Mouse (Mus musculus) left cerebral cortex, adult 18-20 months (tissue): ENCODE data around the gene Fbxw11. TPM values are rescaled to one million over a fixed set of nuclear protein-coding genes. Genes with fewer than 3 reads are reported as not detected.
"Not testable (repeated sequence)": the region's sequence is repeated elsewhere in the genome, so short reads cannot be mapped to it uniquely, and the experiment has no call there.

ENCODE experiments used
- DNase-seq, 2 experiments: peaks; one replicate each; pipeline ENCODE4 v3.0.0; 2021 to 2022; ENCODE audit warnings: low spot score in 2 of 2, mixed read lengths in 1 of 2
- total RNA-seq, 2 experiments: library from RNA; stranded (reverse); gene quantifications; 2 replicates each; pipeline ENCODE4 v1.2.3; 2021

The Fbxw11 gene
- total RNA-seq, 2 experiments from 2014 or later: 116 to 119 TPM

GRCm38 (mm10) chr11:32666983-32667382, 24.5 kb downstream of the Fbxw11 start:
- no peak for DNase-seq

DNA sequence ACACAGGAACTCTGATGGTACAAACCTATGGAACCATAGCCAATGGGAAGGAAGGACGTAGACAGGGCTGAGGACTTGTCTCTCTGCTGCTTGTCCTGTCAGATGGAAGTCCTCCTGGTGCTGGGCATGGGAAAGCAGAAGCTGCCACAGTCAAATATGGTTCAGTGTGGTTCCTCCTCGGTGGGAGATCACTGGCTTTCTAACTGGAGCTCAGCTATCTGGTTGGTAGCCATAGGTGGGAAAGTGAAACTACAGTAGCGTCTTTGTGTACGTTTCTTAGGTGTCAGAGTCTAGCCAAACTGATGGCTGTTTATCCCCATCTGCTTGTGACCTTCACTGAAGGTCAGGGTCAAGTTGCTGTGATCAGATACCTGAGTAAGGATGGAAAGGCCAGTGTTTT, 29.0 kb downstream of the Fbxw11 start:
- DNase-seq: no peak

- peak; percentile 53 to 69 for DNase-seq
These were observed 34.3 kb downstream of the Fbxw11 start for GRCm38 (mm10) chr11:32676777-32677176.

- no peak for DNase-seq
These were observed 35.3 kb downstream of the Fbxw11 start for GRCm38 (mm10) chr11:32677811-32678210.

DNA sequence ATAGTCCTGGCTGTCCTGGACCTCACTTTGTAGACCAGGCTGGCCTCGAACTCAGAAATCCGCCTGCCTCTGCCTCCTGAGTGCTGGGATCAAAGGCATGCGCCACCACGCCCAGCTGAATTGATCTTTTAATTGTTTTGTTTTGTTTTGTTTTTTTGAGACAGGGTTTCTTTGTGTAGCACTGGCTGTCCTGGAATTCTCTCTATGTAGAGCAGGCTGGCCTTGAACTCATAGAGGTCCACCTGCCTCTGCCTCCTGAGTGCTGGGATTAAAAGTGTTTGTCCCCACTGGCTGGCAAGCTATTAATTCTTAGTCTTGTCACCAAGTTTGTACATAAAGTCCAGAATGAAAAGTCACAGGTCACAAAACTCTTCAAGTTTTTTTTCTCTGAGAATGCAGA, 36.6 kb downstream of the Fbxw11 start:
- DNase-seq: not testable (repeated sequence)

GRCm38 (mm10) chr11:32680014-32680413, 37.5 kb downstream of the Fbxw11 start:
- no peak for DNase-seq

DNA sequence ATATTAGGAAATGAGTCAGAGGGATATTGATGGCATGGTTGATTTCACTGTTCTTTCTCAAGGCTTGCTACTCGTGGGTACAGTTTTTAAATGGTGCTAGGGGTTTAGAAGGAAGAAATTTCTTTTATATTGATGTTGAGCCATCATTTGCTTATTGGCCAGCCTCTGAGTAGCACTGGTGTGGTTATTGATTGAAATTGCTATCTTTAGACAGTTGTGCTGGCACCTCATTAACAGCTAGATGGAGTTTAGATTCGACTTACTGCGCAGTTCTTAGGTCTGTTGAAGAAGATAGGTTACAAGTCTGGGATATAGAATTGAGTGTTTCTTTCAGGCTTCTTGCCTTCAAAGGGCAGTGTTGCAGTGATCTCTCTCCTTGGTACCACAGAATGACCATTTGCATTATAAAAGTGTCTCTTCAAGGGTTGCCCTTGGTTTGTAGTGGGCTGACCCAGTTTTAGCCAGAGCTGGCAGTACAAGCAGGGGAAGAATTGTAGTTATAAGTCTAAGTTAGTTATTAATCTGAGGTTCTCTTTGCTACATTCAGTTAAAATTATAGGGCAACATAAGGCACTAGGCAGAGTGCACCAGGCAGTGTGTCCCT, 38.8 kb downstream of the Fbxw11 start:
- no peak for DNase-seq

GRCm38 (mm10) chr11:32682335-32683102, 40.0 kb downstream of the Fbxw11 start:
- DNase-seq: no peak

DNA sequence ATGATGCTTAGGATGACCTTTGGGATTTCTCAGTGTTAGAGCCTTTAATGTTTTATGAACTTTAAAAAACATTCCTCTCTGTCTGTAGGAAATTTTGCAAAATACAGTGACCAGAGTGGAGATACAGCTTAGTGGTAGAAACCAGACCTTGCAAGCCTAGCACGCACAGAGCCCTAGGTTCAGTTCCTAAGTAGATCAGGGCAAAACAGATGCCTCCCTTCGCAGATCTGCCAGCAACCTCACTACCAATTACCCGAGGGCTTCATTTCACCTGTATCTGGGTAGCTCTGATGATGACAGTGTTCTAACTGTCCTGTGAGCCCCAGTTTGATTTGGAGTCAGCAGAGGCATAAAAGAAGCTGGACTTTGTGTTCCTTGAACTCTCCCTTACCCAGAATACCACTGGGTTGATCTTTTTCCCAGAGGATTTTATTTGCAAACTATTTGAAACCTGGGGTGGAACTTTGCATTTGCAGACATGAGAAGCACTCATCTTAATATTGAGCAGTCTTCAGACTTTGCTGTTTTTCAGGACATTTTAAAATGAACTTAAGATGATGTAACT, 42.2 kb downstream of the Fbxw11 start:
- no peak for DNase-seq

- DNase-seq: no peak
These were observed 45.8 kb downstream of the Fbxw11 start for GRCm38 (mm10) chr11:32688245-32688855.

DNA sequence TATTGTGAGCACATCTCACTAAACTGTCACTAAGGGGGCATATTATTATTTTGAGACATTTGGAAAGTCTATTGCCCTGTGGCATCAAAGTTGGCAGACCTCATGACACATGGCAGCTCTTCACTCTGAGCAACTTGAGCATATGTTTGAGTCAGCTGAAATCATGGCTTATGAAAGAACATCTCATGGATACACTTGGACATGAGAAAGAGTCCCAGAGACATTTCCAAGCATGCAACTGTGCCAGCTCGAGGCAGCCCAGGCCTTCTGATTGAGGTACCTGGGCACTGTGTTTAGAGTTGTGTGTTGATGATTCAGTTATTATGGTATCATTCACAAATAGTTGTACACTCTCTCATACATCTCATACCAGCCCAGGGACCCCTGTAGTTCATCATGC, 47.0 kb downstream of the Fbxw11 start:
- DNase-seq: no peak

DNA sequence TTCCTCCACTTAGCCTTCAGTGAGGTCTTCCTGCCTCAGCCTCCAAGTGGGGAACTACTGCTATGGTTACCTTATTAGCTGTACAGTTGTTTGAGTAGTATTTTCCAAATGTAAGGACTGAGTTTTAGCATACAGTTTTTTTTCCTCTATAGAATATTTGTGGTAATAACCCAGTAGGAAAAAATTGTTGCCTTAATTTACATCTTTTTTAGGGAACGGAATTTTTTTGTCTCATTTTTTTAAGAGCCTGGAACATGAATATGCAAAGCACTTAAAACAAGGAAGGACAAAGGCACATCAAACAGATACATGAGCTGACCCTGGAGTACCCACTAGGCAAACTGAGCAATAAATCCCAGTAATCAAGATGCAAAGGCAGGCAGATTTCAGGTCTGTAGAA, 50.3 kb downstream of the Fbxw11 start:
- DNase-seq: no peak

- no peak for DNase-seq
These were observed 51.1 kb downstream of the Fbxw11 start for GRCm38 (mm10) chr11:32693431-32694141.

GRCm38 (mm10) chr11:32694322-32695003, 51.9 kb downstream of the Fbxw11 start:
- DNase-seq: not testable (repeated sequence)

DNA sequence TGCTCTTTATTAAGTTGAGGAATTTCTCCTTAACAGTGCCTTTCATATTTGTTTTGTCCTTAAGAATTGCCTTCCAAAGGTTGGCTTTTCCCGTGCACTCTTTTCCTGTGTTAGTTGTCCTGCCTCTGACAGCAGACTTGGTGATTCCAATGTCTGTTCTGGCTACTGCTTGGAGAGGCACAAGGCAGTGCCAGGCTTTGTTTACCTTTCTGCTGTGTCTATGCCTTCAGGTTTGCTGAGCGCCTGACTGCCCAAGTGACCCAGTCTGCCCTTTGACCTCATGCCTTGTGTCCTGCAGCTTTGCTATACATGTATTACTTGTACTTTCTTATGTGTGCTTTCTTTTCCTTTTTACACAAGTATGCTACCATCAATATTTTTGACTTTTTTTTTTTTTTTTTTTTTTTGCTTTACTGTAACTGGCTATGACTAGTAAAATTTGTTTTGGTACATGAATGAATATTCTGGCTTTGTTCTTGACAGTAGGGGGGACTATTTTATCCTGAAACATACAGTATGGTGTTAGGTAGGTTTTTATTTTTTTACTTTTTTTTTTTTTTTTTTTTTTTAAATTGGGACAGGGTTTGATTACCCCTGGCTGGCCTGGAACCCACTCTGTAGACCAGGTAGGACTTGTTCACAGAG, 54.0 kb downstream of the Fbxw11 start:
- DNase-seq: no peak

- DNase-seq: no peak
These were observed 55.2 kb downstream of the Fbxw11 start for GRCm38 (mm10) chr11:32697695-32698094.

DNA sequence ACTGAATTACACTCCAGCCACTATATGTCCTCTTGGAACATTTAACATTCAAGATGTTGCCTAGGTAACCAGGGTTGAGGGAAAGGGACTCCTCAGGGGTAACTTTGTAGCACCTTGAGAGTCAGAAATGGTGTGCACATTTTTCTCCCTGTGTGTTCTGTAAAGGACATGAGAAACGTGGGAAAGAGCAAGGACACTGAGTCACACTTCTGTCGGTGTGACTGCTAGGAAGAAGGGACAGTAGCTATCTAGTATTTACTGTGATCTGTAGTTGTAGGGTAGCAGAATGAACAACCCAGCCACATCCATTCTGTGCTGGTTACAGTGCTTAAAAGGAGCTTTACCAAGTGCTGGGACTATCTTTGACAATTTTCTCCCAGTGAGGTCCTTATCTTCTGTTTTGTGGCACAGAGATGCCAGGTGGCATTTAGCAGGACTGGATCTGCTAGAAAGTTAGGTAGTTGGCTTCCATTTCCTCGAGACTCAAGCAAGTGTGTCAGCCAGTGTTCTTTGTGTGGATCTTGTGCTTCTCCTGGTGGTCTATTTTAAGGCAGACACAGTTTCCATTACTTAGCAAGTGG, 57.5 kb downstream of the Fbxw11 start:
- no peak for DNase-seq

GRCm38 (mm10) chr11:32701566-32701965, 59.0 kb downstream of the Fbxw11 start:
- DNase-seq: no peak

- no peak for DNase-seq
These were observed 61.8 kb downstream of the Fbxw11 start for GRCm38 (mm10) chr11:32704241-32704890.
